Mouse (Mus musculus) adrenal gland, adult 18-20 months (tissue): ENCODE results near the gene Nog. TPM values are rescaled to one million over a fixed set of nuclear protein-coding genes. Genes with fewer than 3 reads are reported as not detected.

Experiments used
- DNase-seq, 2 experiments: peaks; one replicate each; pipeline ENCODE4 v3.0.0; 2021 to 2022; ENCODE audit warnings: low spot score in 2 of 2
- total RNA-seq, 2 experiments: library from RNA; stranded (reverse); gene quantifications; 1 replicate in 1 of 2; 2 replicates in 1 of 2; pipeline ENCODE4 v1.2.3; 2021

The Nog gene
- total RNA-seq, 2 experiments from 2014 or later, result 0.46 to 1.2 TPM

DNA sequence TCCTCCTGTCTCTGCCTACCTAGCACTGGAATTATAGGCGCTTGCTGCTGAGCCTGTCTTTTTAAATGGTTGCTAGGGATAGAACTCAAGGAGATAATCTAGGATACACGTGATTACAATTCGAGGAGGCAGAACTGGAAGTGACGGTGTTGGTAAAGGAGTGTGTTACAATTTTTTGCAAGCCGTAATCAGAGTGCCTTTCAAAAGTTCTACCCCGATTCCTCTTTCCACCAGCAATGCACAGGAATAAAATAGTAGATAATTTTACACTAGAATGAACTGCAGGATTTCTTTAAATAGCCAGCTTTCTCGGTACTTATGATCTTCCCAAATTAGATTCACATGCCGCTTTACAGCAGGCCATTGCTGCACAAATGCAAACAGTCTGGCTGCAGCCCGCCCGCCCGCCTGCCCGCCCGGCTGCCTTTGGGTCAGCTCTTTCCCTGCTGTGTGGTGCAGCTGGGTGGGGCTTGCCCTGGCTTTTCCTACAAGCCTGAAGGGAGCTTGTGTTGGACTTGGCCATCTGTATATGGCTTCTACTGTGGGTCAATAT, 32.2 kb downstream of the Nog start:
- no peak for DNase-seq

DNA sequence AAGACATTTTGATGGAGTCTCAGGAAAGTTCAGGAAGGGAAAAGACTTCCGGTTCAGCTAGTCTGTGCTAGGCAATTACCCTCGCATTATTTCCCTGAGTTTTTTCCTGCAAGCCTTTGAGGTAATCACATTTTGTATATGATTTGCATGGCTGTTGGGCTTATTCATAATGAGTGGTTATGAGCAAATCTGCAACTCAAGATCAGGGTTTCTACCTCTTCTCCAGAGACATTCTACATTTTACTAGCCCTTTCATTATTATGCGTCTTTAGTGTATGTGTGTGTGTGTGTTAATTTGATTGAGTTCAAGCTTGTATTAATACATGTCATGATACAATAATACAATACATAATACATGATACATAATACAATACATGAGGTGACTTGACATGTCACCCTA, 34.6 kb downstream of the Nog start:
- no peak for DNase-seq

- no peak for DNase-seq
Measured at GRCm38 (mm10) chr11:89265080-89265479, 37.1 kb downstream of the Nog start.

DNA sequence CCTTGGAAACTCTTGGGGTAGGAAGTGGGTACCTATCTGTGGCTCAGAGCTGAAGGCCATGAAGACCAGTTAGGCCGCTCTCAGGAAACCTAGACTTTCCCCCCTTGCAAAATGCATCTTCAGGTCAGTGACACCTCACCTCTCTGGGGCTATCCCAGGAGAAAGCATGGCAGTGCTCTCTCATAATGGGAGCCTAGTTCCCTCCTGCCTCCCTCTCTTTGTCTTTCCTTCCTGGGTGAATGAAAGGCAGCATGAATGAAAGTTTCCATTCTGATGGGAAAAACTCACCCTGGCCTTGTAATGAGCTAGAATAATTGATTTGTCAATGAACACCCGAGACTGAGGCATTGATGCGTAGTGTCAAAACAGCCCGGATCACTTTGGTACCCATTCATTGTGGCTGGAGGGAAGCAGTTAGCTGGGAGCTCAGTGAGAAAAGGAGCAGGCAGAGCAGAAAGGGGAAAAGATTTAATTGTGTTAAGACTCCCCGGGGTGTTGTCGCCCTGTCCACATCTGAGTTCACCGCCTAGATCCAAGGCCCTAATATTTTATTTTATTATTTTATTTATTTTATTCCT, 42.7 kb downstream of the Nog start:
- no peak for DNase-seq

DNA sequence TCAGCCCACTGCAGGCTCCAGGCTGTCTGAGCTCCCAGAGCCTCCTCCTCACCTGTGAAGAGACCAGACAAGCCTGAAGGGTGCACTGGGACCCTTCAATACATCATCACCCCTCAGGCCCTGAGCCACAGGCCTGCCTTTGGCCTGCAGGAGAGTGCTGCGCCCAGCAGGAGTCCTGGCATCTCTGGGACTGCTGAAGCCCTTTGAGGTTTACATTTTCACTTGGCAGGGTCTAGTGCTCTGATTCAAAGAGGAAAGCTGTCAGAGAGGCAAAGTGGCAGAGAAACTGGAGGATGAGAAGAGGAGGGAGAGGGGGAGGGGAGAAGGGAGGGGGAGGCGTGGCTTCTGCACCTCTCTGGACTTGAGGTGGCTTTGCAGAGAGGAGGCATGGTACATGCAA, 44.2 kb downstream of the Nog start:
- DNase-seq, result no peak

- no peak for DNase-seq
Measured at GRCm38 (mm10) chr11:89253973-89254372, 48.2 kb downstream of the Nog start.

Other genes starting within 250 kb of the Nog start
- gene Dgke, start 235.5 kb downstream of the Nog start, total RNA-seq, result 10 to 100 TPM; 10.9 to 12.2 TPM
- gene Gm525, start 228.5 kb downstream of the Nog start, total RNA-seq, result not detected